Mouse (Mus musculus) heart, postnatal 14 days (tissue): ENCODE results near the gene Becn1. TPM values are rescaled to one million over a fixed set of nuclear protein-coding genes. Genes with fewer than 3 reads are reported as not detected.
A peak's percentile ranks its signal among the peaks of the same experiment; 100 is the strongest.

Source experiments
- DNase-seq, 2 experiments: peaks; one replicate each; pipeline ENCODE4 v3.0.0; 2021 to 2022
- intact Hi-C: fragments of 180-260 bp; cut with DNase I; formaldehyde crosslinking; loops from one replicate; pipeline ENCODE4 v1.15.1; 2025
- total RNA-seq, 2 experiments: library from RNA; stranded (reverse); gene quantifications; 2 replicates each; pipeline ENCODE4 v1.2.3; 2021

Gene Becn1
- total RNA-seq, 2 experiments from 2014 or later, result 90.0 to 96.3 TPM

DNA sequence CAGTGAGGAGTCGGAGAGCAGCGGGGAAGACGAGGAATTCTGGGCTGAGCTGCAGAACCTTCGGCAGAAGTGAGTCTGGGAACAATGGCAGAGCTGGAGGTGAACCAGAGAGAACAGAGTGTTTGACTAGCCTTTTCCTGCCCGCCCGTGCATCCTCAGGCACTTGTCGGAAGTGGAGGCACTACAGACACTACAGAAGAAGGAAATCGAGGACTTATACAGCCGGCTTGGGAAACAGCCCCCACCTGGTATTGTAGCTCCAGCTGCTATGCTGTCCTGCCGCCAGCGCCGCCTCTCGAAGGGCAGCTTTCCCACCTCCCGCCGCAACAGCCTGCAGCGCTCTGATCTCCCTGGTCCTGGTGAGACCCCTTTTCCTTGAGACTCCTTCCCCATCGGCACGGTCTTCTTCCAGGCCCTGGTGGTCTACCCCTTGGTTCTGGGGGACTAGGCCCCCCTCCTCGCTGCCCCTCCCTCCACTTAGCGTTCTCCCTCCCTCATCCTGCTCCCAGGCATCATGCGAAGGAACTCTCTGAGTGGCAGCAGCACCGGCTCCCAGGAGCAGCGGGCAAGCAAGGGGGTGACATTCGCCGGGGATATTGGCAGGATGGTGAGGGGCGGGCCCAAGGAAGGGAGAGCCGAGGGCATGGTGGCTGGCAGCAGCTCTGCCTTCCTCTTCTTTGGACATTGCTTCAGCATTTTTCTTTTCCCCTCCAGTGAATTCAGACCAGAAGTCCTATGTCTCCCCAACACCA is 25.6 kb downstream of the Becn1 start:
- no peak for DNase-seq
- intact Hi-C loops, result no loop called here

DNA sequence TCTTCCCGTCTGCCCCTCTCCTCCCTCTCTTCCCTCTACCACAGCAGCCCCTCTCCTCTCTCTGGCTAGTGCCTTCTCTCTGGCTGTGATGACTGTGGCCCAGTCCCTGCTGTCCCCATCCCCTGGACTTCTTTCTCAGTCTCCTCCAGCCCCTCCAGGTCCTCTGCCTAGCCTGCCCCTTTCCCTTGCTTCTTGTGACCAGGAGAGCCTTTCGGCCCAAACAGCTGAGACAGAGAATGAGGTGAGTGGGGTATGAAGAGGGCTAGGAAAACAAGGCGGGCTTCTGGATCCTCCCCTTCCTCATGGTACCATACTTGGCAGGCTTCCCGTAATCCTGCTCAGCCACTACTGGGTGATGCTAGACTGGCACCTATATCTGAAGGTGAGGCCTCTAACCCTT is 26.8 kb downstream of the Becn1 start:
- intact Hi-C loops, result no loop called here
- DNase-seq, result no peak

DNA sequence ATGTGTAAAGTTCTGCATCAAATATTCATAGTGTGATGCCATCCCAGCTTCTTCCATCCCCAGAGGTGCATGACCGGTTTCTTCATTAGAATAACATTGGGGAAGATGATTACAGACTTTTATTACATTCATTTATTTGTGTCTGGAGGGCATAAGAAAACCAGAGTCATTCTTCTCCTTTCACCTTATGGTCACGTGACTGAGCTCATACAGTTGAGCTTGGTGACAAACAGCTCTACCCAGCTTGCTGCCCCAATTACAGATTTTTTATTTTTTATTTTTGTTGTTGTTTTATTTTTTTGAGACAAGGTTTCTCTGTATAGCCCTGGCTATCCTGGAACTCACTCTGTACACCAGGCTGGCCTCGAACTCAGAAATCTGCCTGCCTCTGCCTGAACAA is 29.6 kb downstream of the Becn1 start:
- intact Hi-C loops, result no loop called here
- no peak for DNase-seq

DNA sequence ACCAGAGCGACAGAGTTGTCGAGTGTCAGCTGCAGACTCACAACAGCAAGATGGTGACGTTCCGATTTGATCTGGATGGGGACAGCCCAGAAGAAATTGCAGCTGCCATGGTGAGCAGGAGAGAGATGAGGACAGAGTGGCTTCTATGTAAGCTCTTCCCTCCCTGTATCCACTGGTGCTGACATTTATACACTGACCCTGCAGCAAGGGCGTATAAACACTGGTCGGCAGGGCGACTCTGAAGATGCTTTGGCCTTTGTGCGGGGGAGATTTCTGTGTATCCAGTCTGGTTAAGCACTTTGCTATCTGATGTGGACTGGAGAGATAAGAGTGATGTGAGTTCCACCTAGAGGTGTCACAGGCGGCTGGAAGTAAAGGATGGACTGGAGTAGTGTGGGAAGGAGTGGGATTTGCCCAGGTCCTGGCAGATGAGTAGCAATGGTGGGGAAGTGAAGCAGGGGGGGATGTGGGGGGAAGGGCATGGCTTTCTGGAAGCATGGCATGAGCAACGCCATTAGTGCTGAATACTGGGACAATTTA is 32.4 kb downstream of the Becn1 start:
- DNase-seq, result no peak
- intact Hi-C loops, result no loop called here

DNA sequence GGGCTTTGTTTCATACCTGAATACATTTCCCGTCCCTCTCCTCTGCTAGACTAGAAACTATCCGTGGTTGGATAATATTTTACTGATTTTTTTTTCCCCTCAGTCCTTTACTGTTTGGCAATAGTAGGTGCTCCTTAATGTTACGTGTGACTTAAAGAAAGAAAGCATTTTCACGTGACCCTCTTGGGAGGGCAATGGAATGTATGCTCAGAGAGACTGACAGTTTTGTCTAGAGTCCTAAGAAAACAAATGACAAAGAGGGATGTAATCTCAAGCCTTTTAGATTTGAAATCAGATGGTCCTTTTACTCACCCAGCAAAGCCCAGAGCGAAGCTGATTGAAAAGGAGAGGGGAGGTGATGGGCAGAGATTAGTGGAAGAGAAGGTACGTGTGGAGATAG is 36.2 kb downstream of the Becn1 start:
- DNase-seq, result no peak
- intact Hi-C loops, result no loop called here

DNA sequence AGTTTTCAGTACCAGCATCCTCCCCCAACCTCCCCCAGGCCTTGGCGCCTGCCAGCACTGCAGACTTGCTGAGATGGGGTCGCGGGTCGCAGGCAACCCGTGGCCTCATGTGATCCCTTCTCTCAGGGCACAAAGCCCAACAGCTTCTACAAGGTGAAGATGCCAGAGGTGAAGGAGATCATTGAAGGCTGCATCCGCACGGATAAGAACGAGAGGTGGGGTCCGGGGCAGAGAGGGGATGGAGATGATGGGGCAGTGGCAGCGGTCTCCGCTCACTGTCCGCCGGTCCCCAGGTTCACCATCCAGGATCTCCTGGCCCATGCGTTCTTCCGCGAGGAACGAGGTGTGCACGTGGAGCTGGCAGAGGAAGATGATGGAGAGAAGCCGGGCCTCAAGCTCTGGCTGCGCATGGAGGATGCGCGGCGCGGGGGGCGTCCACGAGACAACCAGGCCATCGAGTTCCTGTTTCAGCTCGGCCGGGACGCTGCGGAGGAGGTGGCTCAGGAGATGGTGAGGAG is 37.1 kb downstream of the Becn1 start:
- intact Hi-C loops, result no loop called here
- no peak for DNase-seq

DNA sequence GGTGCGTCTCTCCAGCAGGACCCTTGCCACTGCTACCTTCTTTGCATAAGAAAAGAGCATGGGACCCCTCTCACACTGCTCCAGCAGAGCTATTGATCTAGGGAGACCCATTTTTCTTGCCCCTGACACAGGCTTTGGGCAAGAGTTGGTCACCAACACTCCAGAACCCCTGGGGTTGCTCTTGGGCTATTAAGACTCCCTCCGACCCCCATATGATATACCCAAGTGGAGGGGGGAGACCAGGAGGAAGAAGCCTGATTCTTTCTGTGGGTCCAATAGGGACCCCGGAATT is 38.2 kb downstream of the Becn1 start:
- DNase-seq, result no peak
- intact Hi-C loops, result no loop called here

DNA sequence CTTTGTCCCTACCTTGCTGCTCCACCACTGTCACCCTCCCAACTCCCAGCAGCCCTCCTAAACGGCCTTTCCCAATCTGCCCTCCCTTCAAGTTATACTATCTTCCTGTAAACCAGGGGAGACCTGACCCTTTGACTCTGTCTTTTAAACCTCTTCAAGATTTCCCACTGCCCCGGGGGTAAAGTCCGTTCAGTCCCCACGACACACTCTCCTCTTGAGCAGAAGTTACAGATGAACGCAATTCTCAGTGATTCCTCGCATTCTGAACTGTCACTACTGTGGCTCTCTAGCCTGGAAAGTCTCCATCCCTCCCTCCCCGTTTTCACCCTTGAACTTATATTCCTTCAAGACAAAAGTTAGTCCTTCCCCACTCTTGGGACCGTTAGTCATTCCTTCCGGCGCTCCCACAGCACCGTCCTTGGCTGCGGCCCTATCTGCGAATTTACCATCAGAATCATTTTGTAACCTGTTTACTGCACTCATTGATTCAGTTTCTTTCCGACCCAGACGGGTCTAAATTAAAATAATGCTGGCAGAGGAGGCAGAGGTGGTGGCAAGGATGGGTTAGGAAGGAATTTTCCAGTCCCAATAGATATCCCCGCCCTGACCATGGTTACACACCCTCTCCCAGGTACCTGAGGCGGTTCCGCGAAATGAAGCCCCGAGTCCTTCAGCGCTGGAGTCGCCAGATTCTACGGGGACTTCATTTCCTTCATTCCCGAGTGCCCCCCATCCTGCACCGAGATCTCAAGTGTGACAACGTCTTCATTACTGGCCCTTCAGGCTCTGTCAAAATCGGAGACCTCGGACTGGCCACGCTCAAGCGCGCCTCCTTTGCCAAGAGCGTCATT is 38.7 kb downstream of the Becn1 start:
- intact Hi-C loops, result no loop called here
- no peak for DNase-seq

DNA sequence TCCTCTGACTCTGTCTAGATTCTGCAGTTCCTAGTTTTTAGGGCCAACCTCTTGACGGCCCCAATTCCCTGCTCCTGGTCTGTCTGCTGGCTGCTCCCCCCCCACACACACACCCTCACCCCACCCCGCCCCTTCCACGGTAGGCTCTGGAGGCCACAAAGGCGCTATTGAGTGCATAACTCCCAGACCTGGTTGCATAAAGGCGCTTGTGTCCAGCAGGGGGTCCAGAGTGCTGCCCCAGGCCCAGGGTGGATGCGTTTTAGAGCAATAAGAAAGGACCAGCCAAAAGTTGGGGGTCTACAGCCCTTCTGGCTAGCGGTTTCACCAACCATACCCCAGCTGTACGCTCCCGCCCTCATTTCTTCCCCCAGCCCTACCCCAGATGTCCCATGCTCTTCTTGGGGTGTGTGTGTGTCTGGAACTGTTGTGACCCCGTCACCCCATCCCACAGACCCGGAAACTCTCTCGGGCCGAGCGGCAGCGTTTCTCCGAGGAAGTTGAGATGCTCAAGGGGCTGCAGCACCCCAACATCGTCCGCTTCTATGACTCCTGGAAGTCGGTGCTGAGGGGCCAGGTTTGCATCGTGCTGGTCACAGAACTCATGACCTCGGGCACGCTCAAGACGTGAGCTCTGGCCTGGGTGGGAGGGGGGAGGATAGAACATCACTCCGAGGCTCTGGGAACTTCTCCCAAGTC is 39.7 kb downstream of the Becn1 start:
- DNase-seq, result no peak
- intact Hi-C loops, result no loop called here

DNA sequence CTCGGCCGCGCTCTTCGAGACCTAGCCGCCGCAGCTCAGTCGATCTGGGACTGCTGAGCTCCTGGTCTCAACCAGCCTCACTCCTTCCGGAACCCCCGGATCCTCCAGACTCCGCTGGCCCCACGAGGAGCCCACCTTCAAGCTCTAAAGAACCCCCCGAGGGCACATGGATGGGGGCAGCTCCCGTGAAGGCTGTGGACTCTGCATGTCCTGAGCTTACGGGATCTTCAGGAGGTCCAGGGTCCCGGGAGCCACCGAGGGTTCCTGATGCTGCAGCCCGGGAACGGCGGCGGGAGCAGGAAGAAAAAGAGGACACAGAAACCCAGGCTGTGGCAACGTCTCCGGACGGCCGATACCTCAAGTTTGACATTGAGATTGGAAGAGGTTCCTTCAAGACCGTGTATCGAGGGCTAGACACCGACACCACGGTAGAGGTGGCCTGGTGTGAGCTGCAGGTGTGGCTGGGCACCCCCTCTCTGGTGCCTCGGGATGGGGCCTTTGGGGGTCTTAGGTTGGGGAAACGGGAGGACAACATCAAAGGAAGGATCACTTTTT is 41.2 kb downstream of the Becn1 start:
- intact Hi-C loops, result loop anchor here (2.0 kb wide), 1 partner anchor 40 kb away; no protein-coding TSS in a partner anchor
- DNase-seq, result peak in 1 of 2 experiments; percentile 32

DNA sequence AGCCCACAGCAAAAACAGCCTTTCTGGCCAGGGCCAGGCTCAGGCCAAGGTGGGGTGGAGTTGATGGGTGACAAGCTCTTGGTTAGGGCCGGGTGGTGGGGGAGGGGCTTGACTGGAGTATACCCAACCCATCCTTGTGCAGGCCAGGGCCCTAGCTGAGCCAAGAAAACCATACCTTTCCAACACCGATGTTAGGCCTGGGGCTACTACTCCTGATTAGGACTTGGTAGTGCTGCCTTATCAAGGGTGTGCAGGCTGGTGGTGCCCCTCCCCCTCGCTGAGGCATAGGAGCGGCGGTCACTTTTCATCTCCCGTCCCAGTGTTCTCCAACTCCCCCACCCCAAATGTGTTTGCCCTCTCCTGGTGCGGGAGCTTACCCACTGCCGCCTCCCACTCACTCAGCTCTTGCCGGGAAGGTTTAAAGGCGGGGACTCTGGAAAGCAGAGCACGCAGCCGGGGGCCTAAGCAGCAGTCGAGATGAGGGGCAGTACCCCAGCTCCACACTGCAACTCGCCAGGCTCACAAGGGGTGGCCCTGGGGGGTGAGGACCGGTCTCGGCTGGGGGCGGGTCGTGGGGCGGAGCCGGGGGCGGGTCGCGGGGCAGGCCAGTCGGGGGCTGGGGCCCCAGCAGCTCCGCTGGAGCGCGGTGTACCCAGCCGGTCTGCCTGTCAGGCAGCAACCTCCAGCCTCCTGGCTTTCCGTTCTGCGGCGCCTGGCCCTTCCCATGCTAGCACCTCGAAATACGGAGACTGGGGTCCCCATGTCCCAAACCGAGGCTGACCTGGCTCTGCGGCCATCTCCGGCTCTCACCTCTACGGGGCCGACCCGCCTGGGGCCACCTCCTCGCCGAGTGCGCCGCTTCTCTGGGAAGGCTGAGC is 41.9 kb downstream of the Becn1 start, which contains the start of gene Wnk4:
Wnk4 (plus strand) TSS at position 620 of the 878 bp plus-strand sequence.
- intact Hi-C loops, result loop anchor here (2.0 kb wide), 1 partner anchor 41 kb away; no protein-coding TSS in a partner anchor
- peak; percentile 72 to 80 for DNase-seq

DNA sequence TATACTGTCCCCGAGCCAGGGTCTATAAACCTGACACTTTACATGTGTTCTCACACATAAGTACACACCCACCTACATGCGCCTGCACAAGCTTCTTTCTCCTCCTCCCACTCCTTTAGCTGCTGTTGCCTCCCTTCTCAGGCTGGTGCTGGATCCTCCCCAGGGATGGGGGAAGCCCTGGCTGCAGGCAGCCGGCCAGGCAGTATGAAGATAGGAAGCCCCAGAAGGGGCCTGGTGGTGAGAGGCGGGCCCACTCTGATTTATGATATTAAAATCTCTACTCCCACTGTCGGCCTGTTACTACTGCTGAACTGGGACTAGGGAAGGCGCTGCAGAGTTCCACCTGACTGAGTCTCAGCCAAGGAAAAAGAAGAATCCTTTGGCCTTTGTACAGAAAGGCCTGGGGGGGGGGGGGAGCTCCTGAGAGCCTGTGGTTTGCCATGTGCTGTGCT is 42.8 kb downstream of the Becn1 start:
- peak in 1 of 2 experiments; percentile 60 for DNase-seq
- intact Hi-C loops, result no loop called here

DNA sequence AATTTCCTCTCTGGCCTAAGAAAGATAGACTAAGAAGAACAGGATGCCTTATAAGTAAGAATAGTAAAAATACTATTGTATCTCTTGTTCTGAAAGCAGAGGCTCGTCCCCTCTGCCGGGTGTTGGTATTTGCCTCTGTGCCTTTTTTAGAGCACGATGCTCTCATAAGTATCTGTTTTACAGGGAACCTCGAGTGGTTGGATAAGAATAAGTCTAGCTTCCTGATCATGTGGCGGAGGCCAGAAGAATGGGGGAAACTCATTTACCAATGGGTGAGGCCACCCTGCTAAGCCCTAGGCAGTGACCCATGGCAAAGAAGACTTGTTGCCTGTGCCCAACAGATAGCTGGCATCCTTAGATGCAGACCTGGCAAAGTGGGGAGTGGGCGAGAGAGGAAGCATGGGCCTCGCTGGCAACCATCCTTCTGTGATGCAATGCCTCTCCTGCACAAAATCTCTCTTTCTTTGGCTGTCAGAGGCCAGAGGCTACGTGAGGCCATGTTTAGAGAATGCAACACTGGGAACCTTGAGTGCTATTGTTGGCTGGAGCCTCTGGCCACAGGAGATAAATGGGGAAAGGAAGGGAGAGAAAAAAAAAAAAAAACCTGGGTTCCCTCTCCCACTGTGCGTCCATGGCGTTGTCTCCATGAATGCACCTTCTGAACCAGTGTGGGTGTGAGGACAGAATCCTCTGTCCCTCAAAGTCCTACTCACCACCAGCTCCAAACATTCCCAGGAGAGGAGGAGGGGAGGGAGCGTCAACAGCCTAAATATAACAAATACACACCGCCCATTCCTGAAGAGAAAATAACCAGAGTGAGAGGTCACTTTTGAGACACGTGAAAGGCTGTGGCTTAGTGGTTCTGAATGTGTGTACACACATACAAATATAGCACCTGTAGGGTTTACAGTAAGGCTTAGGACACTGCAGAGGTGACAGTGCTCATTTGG is 46.0 kb downstream of the Becn1 start:
- peak in 1 of 2 experiments; percentile 51 for DNase-seq
- intact Hi-C loops, result no loop called here

DNA sequence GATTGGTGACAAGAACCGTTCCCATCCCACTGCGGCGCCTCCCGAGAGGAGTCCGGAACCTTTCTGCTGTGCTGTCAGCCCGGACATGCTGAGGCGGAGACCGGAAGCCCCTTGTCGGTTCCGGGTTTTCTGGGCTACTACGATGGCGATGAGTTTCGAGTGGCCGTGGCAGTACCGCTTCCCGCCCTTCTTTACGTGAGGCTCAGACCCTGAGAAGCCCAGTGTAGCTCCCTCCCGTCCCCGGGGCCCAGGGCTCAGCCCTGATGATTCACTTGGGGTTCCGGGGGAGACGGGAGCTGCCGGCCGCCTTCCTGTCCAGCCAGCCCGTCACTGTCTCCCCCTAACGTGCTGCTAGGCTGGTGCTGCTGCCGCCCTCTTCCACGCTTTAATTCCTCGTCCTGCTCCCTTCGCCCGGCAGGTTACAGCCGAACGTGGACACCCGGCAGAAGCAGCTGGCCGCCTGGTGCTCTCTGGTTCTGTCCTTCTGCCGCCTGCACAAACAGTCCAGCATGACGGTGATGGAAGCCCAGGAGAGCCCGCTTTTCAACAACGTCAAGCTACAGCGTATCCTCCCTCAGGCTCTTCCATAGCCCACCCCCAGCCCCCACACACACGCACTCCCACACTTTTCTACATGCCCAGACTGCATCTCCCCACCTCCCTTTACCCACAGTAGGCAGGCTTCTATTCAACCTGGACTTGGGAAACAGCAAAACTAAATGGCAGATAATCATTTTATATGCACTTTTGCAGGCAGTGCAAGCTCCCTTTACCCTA is 48.3 kb downstream of the Becn1 start, which contains the start of gene Vps25:
Vps25 (plus strand) TSS at position 95 of the 777 bp plus-strand sequence.
- DNase-seq, result peak; percentile 84 to 90
- intact Hi-C loops, result no loop called here

DNA sequence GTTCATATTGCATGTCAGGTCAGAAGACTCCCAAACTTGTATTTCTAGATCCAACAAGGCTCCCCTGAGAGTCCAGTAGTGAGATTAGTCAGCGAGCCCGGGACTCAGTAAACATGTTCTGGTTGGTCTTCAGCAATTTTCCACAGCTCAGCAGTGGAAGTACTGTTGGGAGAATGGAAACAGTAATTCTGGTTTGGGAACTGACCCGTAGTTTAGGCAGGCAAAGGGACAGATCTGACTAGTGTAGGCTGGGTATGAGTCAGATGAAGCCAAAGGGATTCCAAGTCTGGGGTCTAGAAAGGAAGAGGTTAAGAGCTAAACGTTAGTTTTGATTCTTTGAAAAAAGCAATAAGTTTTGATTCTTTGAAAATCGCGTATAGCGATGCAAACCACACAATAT is 49.1 kb downstream of the Becn1 start:
- peak in 1 of 2 experiments; percentile 14 for DNase-seq
- intact Hi-C loops, result no loop called here

DNA sequence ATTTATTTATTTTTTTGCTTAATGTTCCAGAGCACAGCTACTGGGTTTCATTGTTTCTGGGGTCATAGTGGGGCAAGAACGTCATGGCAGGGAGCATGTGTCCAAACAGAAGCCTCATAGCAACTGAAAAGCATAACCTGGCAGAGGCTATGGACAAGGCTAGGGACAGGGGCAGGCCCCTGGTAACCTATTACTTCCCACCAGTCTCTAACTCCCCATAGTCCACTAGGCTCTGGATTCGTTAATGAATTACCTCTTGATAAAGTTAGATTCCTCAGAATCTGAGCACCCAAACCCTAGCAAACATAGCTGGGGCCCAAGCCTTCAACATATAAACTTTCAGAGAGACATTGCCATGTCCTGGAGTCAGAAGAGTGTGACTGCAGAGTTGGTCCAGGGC is 51.1 kb downstream of the Becn1 start:
- DNase-seq, result no peak
- intact Hi-C loops, result no loop called here
